Mouse (Mus musculus) olfactory bulb, adult 2 months (tissue): ENCODE results near the gene Ssbp4.

Experiments
- CTCF ChIP-seq: fragments of 200-500 bp; IDR thresholded peaks from 2 replicates; pipeline ENCODE4 v1.5.1; 2012; ENCODE audit warnings: low read depth, mild to moderate bottlenecking, low read length, moderate library complexity; ENCODE audit not compliant: insufficient read depth
- POLR2A ChIP-seq: fragments of 200-500 bp; IDR thresholded peaks from 2 replicates; pipeline ENCODE4 v1.6.1; 2012; ENCODE audit warnings: mild to moderate bottlenecking, low read depth, low read length, moderate library complexity; ENCODE audit not compliant: insufficient read depth

GRCm38 (mm10) chr8:70583476-70584387 lies 24.9 kb downstream of the Ssbp4 start:
- no peak for TF ChIP-seq CTCF
- no peak for TF ChIP-seq POLR2A
